Mouse (Mus musculus) bone marrow, adult 2 months (tissue): Measurements from ENCODE around the gene Rreb1.

Experiments used
- CTCF ChIP-seq: fragments of 200-500 bp; IDR thresholded peaks from 2 replicates; pipeline ENCODE4 v1.5.1; 2011; ENCODE audit warnings: low read length, control low read depth; ENCODE audit not compliant: control insufficient read depth, insufficient read depth
- POLR2A ChIP-seq: fragments of 200-500 bp; IDR thresholded peaks from 2 replicates; pipeline ENCODE4 v1.6.1; 2011; ENCODE audit warnings: low read depth, mild to moderate bottlenecking, control low read depth, low read length, borderline replicate concordance; ENCODE audit not compliant: control insufficient read depth

- TF ChIP-seq CTCF (no peak), POLR2A (no peak)
Observed at GRCm38 (mm10) chr13:37912591-37913467, 134.6 kb downstream of the Rreb1 start.
